12 mouse cellular contexts compared by ENCODE assay signal in genomic region chr11:7862547-7862946, GRCm38 (mm10).
DNase-seq lines count a peak whose midpoint lies in the region; ATAC-seq and TF ChIP-seq lines count a peak whose summit lies in the region.
"Had no signal": no experiment of that assay in that cellular context is flagged by ENCODE, and none has a peak within 500 bp of the region (broad histone marks: within the 10 kb centered on the region; RNA-seq: fewer than 3 reads in every experiment).

No protein-coding gene starts in this region.

- no peaks in the 10 kb centered on the region for H3K79me2 ChIP-seq in heart, adult 2 months (replicated peaks; ENCODE audit: control insufficient read depth, insufficient read depth, low read length)

- H3K4me2 ChIP-seq in heart, embryonic 12.5 days = no peak overlapping the region
- H3K4me2 ChIP-seq in midbrain, postnatal 0 days (ENCODE audit: low read depth, low read length, poor library complexity, severe bottlenecking) = no peak overlapping the region
- H3K4me2 ChIP-seq in midbrain, embryonic 11.5 days = no peak overlapping the region
- H3K4me2 ChIP-seq in stomach, postnatal 0 days (replicated peaks; ENCODE audit: low read depth) = no peak overlapping the region
- H3K4me2 ChIP-seq: lung, embryonic 15.5 days had no signal

- no peaks in the 10 kb centered on the region for H3K27me3 ChIP-seq in heart, adult 2 months (ENCODE audit: control insufficient read depth, insufficient read depth, low read length)
- no peaks in the 10 kb centered on the region for H3K27me3 ChIP-seq in heart, embryonic 12.5 days (replicated peaks)
- H3K27me3 ChIP-seq in midbrain, postnatal 0 days (ENCODE audit: insufficient read depth, low read length) = no peaks in the 10 kb centered on the region
- no peaks in the 10 kb centered on the region for H3K27me3 ChIP-seq in midbrain, embryonic 11.5 days (ENCODE audit: control insufficient read depth, insufficient read depth, low read length)
- H3K27me3 ChIP-seq in stomach, postnatal 0 days (ENCODE audit: control insufficient read depth, insufficient read depth, low read length) = no peaks in the 10 kb centered on the region
- H3K27me3 ChIP-seq: lung, embryonic 15.5 days had no signal

- H3K9ac ChIP-seq in heart, adult 2 months (ENCODE audit: low read depth, low read length) = no peak overlapping the region
- no peak overlapping the region for H3K9ac ChIP-seq in heart, embryonic 12.5 days
- no peak overlapping the region for H3K9ac ChIP-seq in midbrain, postnatal 0 days (replicated peaks; ENCODE audit: low read length, poor library complexity, severe bottlenecking)
- H3K9ac ChIP-seq in midbrain, embryonic 11.5 days (ENCODE audit: low read length) = no peak overlapping the region
- no peak overlapping the region for H3K9ac ChIP-seq in stomach, postnatal 0 days (ENCODE audit: low read length)
- H3K9ac ChIP-seq: lung, embryonic 15.5 days had no signal

- intact Hi-C loops in heart, adult 2 months (cut with DNase I) = loop anchor here (5.0 kb wide), 1 partner anchor 645 kb away; no protein-coding TSS in a partner anchor

- H3K9me3 ChIP-seq in heart, embryonic 12.5 days (replicated peaks) = no peaks in the 10 kb centered on the region; the same call in 1 of the 2 replicates
- H3K9me3 ChIP-seq in midbrain, postnatal 0 days (ENCODE audit: low read length) = no peaks in the 10 kb centered on the region
- no peaks in the 10 kb centered on the region for H3K9me3 ChIP-seq in midbrain, embryonic 11.5 days (ENCODE audit: control insufficient read depth, low read length)
- no peaks in the 10 kb centered on the region for H3K9me3 ChIP-seq in stomach, postnatal 0 days (ENCODE audit: control insufficient read depth, low read length)
- H3K9me3 ChIP-seq: lung, embryonic 15.5 days had no signal

- no peak overlapping the region for H3K27ac ChIP-seq in heart, adult 2 months
- no peak overlapping the region for H3K27ac ChIP-seq in heart, embryonic 12.5 days (ENCODE audit: poor library complexity, severe bottlenecking)
- H3K27ac ChIP-seq in midbrain, postnatal 0 days (ENCODE audit: low read depth, low read length) = no peak overlapping the region
- no peak overlapping the region for H3K27ac ChIP-seq in midbrain, embryonic 11.5 days (ENCODE audit: low read depth, low read length)
- no peak overlapping the region for H3K27ac ChIP-seq in stomach, postnatal 0 days (replicated peaks)
- H3K27ac ChIP-seq: lung, embryonic 15.5 days had no signal

- peak; percentile 65 for TF ChIP-seq CTCF in heart, adult 2 months (IDR thresholded peaks at IDR 0.05)
- peak; percentile 21 for TF ChIP-seq CTCF in midbrain, postnatal 0 days (IDR thresholded peaks at IDR 0.05)
- TF ChIP-seq CTCF in stomach, postnatal 0 days (IDR thresholded peaks at IDR 0.05; ENCODE audit: low read depth) = peak; percentile 57

- H3K4me3 ChIP-seq in heart, adult 2 months = no peak overlapping the region
- H3K4me3 ChIP-seq in heart, embryonic 12.5 days = no peak overlapping the region
- H3K4me3 ChIP-seq in midbrain, postnatal 0 days (ENCODE audit: low read depth, low read length) = no peak overlapping the region
- H3K4me3 ChIP-seq in midbrain, embryonic 11.5 days (ENCODE audit: low read depth, low read length) = no peak overlapping the region
- no peak overlapping the region for H3K4me3 ChIP-seq in stomach, postnatal 0 days (ENCODE audit: low read depth, low read length)
- H3K4me3 ChIP-seq: erythroblast, embryonic 14.5 days; lung, embryonic 15.5 days had no signal

- H3K36me3 ChIP-seq in heart, adult 2 months (ENCODE audit: control insufficient read depth, insufficient read depth, low read length) = no peaks in the 10 kb centered on the region
- no peaks in the 10 kb centered on the region for H3K36me3 ChIP-seq in heart, embryonic 12.5 days
- H3K36me3 ChIP-seq in midbrain, postnatal 0 days (ENCODE audit: insufficient read depth, low read length) = no peaks in the 10 kb centered on the region
- no peaks in the 10 kb centered on the region for H3K36me3 ChIP-seq in midbrain, embryonic 11.5 days (ENCODE audit: control insufficient read depth, insufficient read depth, low read length)
- H3K36me3 ChIP-seq in stomach, postnatal 0 days (ENCODE audit: control insufficient read depth, insufficient read depth, low read length) = no peaks in the 10 kb centered on the region
- H3K36me3 ChIP-seq: lung, embryonic 15.5 days had no signal

- no peak for ATAC-seq in heart, embryonic 12.5 days (ENCODE audit: insufficient number of reproducible peaks, low FRiP score)
- no peak for ATAC-seq in midbrain, postnatal 0 days (ENCODE audit: low FRiP score)
- ATAC-seq in midbrain, embryonic 11.5 days (ENCODE audit: low FRiP score) = no peak
- no peak for ATAC-seq in stomach, postnatal 0 days (ENCODE audit: low FRiP score, low TSS enrichment)
- ATAC-seq: midbrain, embryonic 16.5 days had no signal

- TF ChIP-seq POLR2A in heart, adult 2 months (IDR thresholded peaks at IDR 0.05; ENCODE audit: insufficient read depth, low read depth, low read length) = no peak

- peak; percentile 27 to 34 for DNase-seq in heart, adult 2 months
- DNase-seq in midbrain, postnatal 0 days (ENCODE audit: low spot score) = no peak
- DNase-seq in midbrain, embryonic 11.5 days (ENCODE audit: low spot score, missing footprints) = no peak
- DNase-seq in kidney, postnatal 10 days = peak; percentile 51
- DNase-seq in stomach, postnatal 0 days (ENCODE audit: low spot score) = no peak
- no peak for DNase-seq in yolk sac, embryonic 10.5 days (ENCODE audit: low spot score)
- DNase-seq: layer of hippocampus, postnatal 36 days; thymus, adult 2 months had no signal

- TF ChIP-seq EP300 in heart, adult 2 months (IDR thresholded peaks at IDR 0.05; ENCODE audit: insufficient read depth, low read depth, low read length) = no peak
- TF ChIP-seq EP300 in stomach, postnatal 0 days (optimal IDR thresholded peaks at IDR 0.05) = no peak

- no peaks in the 10 kb centered on the region for H3K4me1 ChIP-seq in heart, adult 2 months (ENCODE audit: control insufficient read depth, insufficient read depth, low read length)
- no peaks in the 10 kb centered on the region for H3K4me1 ChIP-seq in heart, embryonic 12.5 days (replicated peaks)
- H3K4me1 ChIP-seq in midbrain, postnatal 0 days (ENCODE audit: insufficient read depth, low read length) = no peaks in the 10 kb centered on the region
- H3K4me1 ChIP-seq in midbrain, embryonic 11.5 days (ENCODE audit: control insufficient read depth, insufficient read depth, low read length) = no peaks in the 10 kb centered on the region
- no peaks in the 10 kb centered on the region for H3K4me1 ChIP-seq in stomach, postnatal 0 days (replicated peaks; ENCODE audit: control insufficient read depth, insufficient read depth)
- H3K4me1 ChIP-seq: lung, embryonic 15.5 days had no signal

Comparison
In these comparisons a context has a peak if more than half of its experiments do, and no peak if none do; other contexts are left out.
1. DNase-seq: peak in heart, adult 2 months (2 of 2) and kidney, postnatal 10 days (single experiment); none in midbrain, postnatal 0 days (single experiment), midbrain, embryonic 11.5 days (single experiment), stomach, postnatal 0 days (single experiment) and yolk sac, embryonic 10.5 days (single experiment).
2. Peak in every context shown above with its lines, with median percentiles within 50 percentile points of each other: CTCF ChIP-seq.